Mouse (Mus musculus) cortical plate, adult 2 months (tissue): ENCODE measurements around the gene E2f8.

ENCODE experiments used
- CTCF ChIP-seq: fragments of 200-500 bp; IDR thresholded peaks from 2 replicates; pipeline ENCODE4 v1.5.1; 2011; ENCODE audit warnings: mild to moderate bottlenecking, control low read depth, low read length; ENCODE audit not compliant: insufficient read depth; ENCODE audit errors: extremely low read depth
- POLR2A ChIP-seq: fragments of 200-500 bp; IDR thresholded peaks from 2 replicates; pipeline ENCODE4 v1.6.1; 2011; ENCODE audit warnings: mild to moderate bottlenecking, low read length, control low read depth; ENCODE audit not compliant: insufficient read depth; ENCODE audit errors: extremely low read depth

DNA sequence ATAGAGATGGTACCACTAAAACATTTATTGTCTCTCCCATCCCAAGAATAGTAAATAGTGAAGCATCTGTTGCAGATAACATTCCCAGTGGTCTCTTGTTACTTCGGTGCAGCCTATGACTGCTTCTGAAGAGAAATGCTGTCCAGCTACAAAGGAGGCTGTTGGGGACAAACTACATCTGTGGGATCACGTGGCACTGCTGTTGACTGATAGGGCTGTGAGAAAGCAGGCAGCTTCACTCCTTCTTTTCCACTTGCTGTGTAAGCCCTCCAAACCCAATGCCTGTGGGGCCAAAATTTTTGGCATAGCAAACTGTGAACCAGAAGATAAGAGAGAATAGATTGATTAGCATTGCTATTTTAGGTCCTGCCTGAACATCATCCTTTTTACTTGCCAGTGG, 51.0 kb downstream of the E2f8 start:
- no peak for TF ChIP-seq CTCF
- TF ChIP-seq POLR2A = no peak
